Mouse (Mus musculus) heart, adult 2 months (tissue): ENCODE results near the gene Snx27.

Experiments used
- CTCF ChIP-seq: fragments of 200-600 bp; IDR thresholded peaks from 2 replicates; pipeline ENCODE4 v1.8.1; 2022; ENCODE audit warnings: antibody characterized with exemption, mild to moderate bottlenecking, moderate library complexity
- EP300 ChIP-seq: fragments of 200-500 bp; IDR thresholded peaks from 2 replicates; pipeline ENCODE4 v1.6.1; 2011; ENCODE audit warnings: low read depth, low read length, control low read depth; ENCODE audit not compliant: insufficient read depth
- POLR2A ChIP-seq: fragments of 200-500 bp; IDR thresholded peaks from 2 replicates; pipeline ENCODE4 v1.6.1; 2011; ENCODE audit warnings: mild to moderate bottlenecking, low read depth, low read length, control low read depth; ENCODE audit not compliant: insufficient read depth

- no peak for TF ChIP-seq POLR2A
- TF ChIP-seq EP300: no peak
- TF ChIP-seq CTCF: no peak
Observed at GRCm38 (mm10) chr3:94567242-94567641, 15.3 kb downstream of the Snx27 start.
